ENCODE assay signal across 23 mouse cellular contexts in genomic region chr3:138334320-138334719, GRCm38 (mm10). TPM values are rescaled to one million over a fixed set of nuclear protein-coding genes. Genes with fewer than 3 reads are reported as not detected.
DNase-seq lines count a peak whose midpoint lies in the region; ATAC-seq and TF ChIP-seq lines count a peak whose summit lies in the region.
"Had no signal": no experiment of that assay in that cellular context is flagged by ENCODE, and none has a peak within 500 bp of the region (broad histone marks: within the 10 kb centered on the region; RNA-seq: fewer than 3 reads in every experiment).

No protein-coding gene starts in this region.

- H3K27me3 ChIP-seq in lung, embryonic 14.5 days (ENCODE audit: insufficient read depth, low read length), result no peaks in the 10 kb centered on the region
- H3K27me3 ChIP-seq in hindbrain, embryonic 11.5 days (ENCODE audit: control insufficient read depth, insufficient read depth, low read length), result no peaks in the 10 kb centered on the region
- H3K27me3 ChIP-seq: forebrain, embryonic 15.5 days; hindbrain, embryonic 15.5 days; limb, embryonic 13.5 days; neural tube, embryonic 12.5 days; stomach, embryonic 15.5 days had no signal

- WGBS in lung, embryonic 14.5 days, result 55% methylated on average over 4 of the region's 4 CpGs
- 85% methylated on average over 4 of the region's 4 CpGs for WGBS in hindbrain, embryonic 11.5 days

- no peaks in the 10 kb centered on the region for H3K4me1 ChIP-seq in lung, embryonic 14.5 days (ENCODE audit: insufficient read depth)
- H3K4me1 ChIP-seq in hindbrain, embryonic 11.5 days (replicated peaks; ENCODE audit: control insufficient read depth, insufficient read depth, low read length), result no peaks in the 10 kb centered on the region
- H3K4me1 ChIP-seq: forebrain, embryonic 15.5 days; hindbrain, embryonic 15.5 days; limb, embryonic 13.5 days; neural tube, embryonic 12.5 days; stomach, embryonic 15.5 days had no signal

- H3K27ac ChIP-seq in lung, embryonic 14.5 days (ENCODE audit: low read depth), result no peak overlapping the region
- H3K27ac ChIP-seq in hindbrain, embryonic 11.5 days (ENCODE audit: low read depth, low read length), result no peak overlapping the region
- H3K27ac ChIP-seq: forebrain, embryonic 15.5 days; hindbrain, embryonic 15.5 days; limb, embryonic 13.5 days; neural tube, embryonic 12.5 days; stomach, embryonic 15.5 days had no signal

- H3K4me3 ChIP-seq in lung, embryonic 14.5 days (ENCODE audit: low read depth, low read length), result no peak overlapping the region
- H3K4me3 ChIP-seq in hindbrain, embryonic 11.5 days (ENCODE audit: low read depth, low read length), result no peak overlapping the region
- H3K4me3 ChIP-seq: erythroblast, embryonic 14.5 days; forebrain, embryonic 15.5 days; hindbrain, embryonic 15.5 days; limb, embryonic 13.5 days; neural tube, embryonic 12.5 days; stomach, embryonic 15.5 days had no signal

- no peak for TF ChIP-seq CTCF in lung, embryonic 14.5 days (IDR thresholded peaks at IDR 0.05; ENCODE audit: low read depth)

- peak; percentile 63 for ATAC-seq in lung, embryonic 14.5 days (ENCODE audit: insufficient read depth)
- peak; percentile 91 for ATAC-seq in CD4-positive, CD25-positive, alpha-beta regulatory T cell, adult 4 months
- ATAC-seq in inflammation-experienced regulatory T-cells, adult 6 months, result peak; percentile 88
- ATAC-seq in hindbrain, embryonic 11.5 days (ENCODE audit: low FRiP score), result no peak
- ATAC-seq: forebrain, embryonic 15.5 days had no signal

- H3K9me3 ChIP-seq in lung, embryonic 14.5 days (ENCODE audit: low read depth, low read length), result no peaks in the 10 kb centered on the region
- no peaks in the 10 kb centered on the region for H3K9me3 ChIP-seq in hindbrain, embryonic 11.5 days (ENCODE audit: control insufficient read depth, low read length)
- H3K9me3 ChIP-seq: forebrain, embryonic 15.5 days; hindbrain, embryonic 15.5 days; limb, embryonic 13.5 days; neural tube, embryonic 12.5 days; stomach, embryonic 15.5 days had no signal

- no peak overlapping the region for H3K4me2 ChIP-seq in lung, embryonic 14.5 days
- no peak overlapping the region for H3K4me2 ChIP-seq in hindbrain, embryonic 11.5 days (replicated peaks; ENCODE audit: low read depth, low read length)
- H3K4me2 ChIP-seq: forebrain, embryonic 15.5 days; hindbrain, embryonic 15.5 days; limb, embryonic 13.5 days; neural tube, embryonic 12.5 days; stomach, embryonic 15.5 days had no signal

- H3K36me3 ChIP-seq in lung, embryonic 14.5 days (ENCODE audit: insufficient read depth), result no peaks in the 10 kb centered on the region
- H3K36me3 ChIP-seq in hindbrain, embryonic 11.5 days (ENCODE audit: control insufficient read depth, insufficient read depth, low read length), result no peaks in the 10 kb centered on the region
- H3K36me3 ChIP-seq: forebrain, embryonic 15.5 days; hindbrain, embryonic 15.5 days; limb, embryonic 13.5 days; neural tube, embryonic 12.5 days; stomach, embryonic 15.5 days had no signal

- DNase-seq in lung, embryonic 14.5 days, result no peak
- no peak for DNase-seq in lung, postnatal 10 days
- DNase-seq in 416B (ENCODE audit: low read depth), result peak; percentile 44
- no peak for DNase-seq in hindbrain, embryonic 11.5 days (ENCODE audit: low spot score)
- DNase-seq in frontal cortex, postnatal 36 days (ENCODE audit: low spot score in 2 of 2), result no peak
- DNase-seq: adrenal gland, postnatal 10 days; cerebellum, adult 11-12 months; cerebellum, postnatal 25 days; heart, postnatal 14 days; kidney, adult 2 months; kidney, postnatal 36 days; layer of hippocampus, adult 9-11 months; thymus, postnatal 36 days had no signal

- H3K9ac ChIP-seq in lung, embryonic 14.5 days, result no peak overlapping the region
- no peak overlapping the region for H3K9ac ChIP-seq in hindbrain, embryonic 11.5 days (ENCODE audit: low read depth, low read length)
- H3K9ac ChIP-seq: forebrain, embryonic 15.5 days; hindbrain, embryonic 15.5 days; limb, embryonic 13.5 days; neural tube, embryonic 12.5 days; stomach, embryonic 15.5 days had no signal

RNA-seq across cellular contexts. Expression of gene Adh6b, which starts 7.3 kb away (rescaled TPM):
- 0.30 TPM in 1 of 2 replicates, not detected in the other for polyA plus RNA-seq in lung, embryonic 14.5 days (2014; fragmentation: Nextera tagmentation; extraction: Ambion mirVana)
- polyA plus RNA-seq in CD4-positive, CD25-positive, alpha-beta regulatory T cell, adult 4 months (2017; shearing (Covaris generic)), result not detected
- polyA plus RNA-seq in inflammation-experienced regulatory T-cells, adult 6 months (2017; shearing (Covaris generic)), result not detected
- polyA plus RNA-seq in hindbrain, embryonic 11.5 days (2014; fragmentation: Nextera tagmentation; extraction: Ambion mirVana), result 0.25 and 0.37 TPM in 2 replicates
- polyA plus RNA-seq: erythroblast, embryonic 14.5 days; hindbrain, embryonic 15.5 days; spleen, adult 2 months had no signal

RNA-seq across cellular contexts. Expression of gene Adh6a, which starts 21.2 kb away (rescaled TPM):
- 0.14 and 0.62 TPM in 2 replicates for polyA plus RNA-seq in lung, embryonic 14.5 days (2014; fragmentation: Nextera tagmentation; extraction: Ambion mirVana)
- polyA plus RNA-seq in CD4-positive, CD25-positive, alpha-beta regulatory T cell, adult 4 months (2017; shearing (Covaris generic)), result not detected
- polyA plus RNA-seq in inflammation-experienced regulatory T-cells, adult 6 months (2017; shearing (Covaris generic)), result not detected
- polyA plus RNA-seq in hindbrain, embryonic 11.5 days (2014; fragmentation: Nextera tagmentation; extraction: Ambion mirVana), result not detected in 2 replicates
- polyA plus RNA-seq: erythroblast, embryonic 14.5 days; forebrain, embryonic 15.5 days; hindbrain, embryonic 15.5 days; limb, embryonic 13.5 days; liver, embryonic 16.5 days; neural tube, embryonic 12.5 days; spleen, adult 2 months had no signal
